24 mouse cellular contexts compared by ENCODE assay signal in the genomic region with DNA sequence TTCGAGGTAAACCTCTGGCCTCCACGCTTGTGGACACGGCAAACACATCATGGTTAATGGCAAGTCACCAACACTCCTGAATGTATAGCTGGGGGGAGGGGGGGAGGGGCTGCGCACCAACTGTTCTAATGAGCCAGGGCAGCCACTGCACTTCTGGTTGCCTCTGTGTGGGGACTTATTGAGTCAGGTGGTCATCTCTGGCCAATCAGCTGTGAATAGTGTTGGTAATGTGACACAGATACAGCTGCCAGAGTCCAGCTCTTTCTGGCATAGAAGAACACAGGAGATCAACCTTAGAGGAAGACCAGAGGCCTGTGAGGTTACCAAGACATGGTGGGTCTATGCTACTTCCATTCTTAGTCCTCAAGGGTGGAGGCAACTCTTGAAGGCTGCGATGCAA. TPM values are rescaled to one million over a fixed set of nuclear protein-coding genes. Genes with fewer than 3 reads are reported as not detected.
DNase-seq lines count a peak whose midpoint lies in the region; ATAC-seq and TF ChIP-seq lines count a peak whose summit lies in the region.
"Had no signal": no experiment of that assay in that cellular context is flagged by ENCODE, and none has a peak within 500 bp of the region (broad histone marks: within the 10 kb centered on the region; RNA-seq: fewer than 3 reads in every experiment).

No protein-coding gene starts in this region.

- no peaks in the 10 kb centered on the region for H3K79me2 ChIP-seq in CH12.LX (replicated peaks; ENCODE audit: control insufficient read depth, extremely low read depth, insufficient read depth, poor library complexity, severe bottlenecking)

- 88% methylated on average over 5 of the region's 5 CpGs for WGBS in forebrain, embryonic 14.5 days
- 86% methylated on average over 5 of the region's 5 CpGs for WGBS in forebrain, embryonic 13.5 days
- 65% methylated on average over 5 of the region's 5 CpGs for WGBS in lung, embryonic 14.5 days
- 66% methylated on average over 5 of the region's 5 CpGs for WGBS in limb, embryonic 13.5 days

- no peak for TF ChIP-seq POLR2A in CH12.LX (IDR thresholded peaks at IDR 0.05; ENCODE audit: low read depth, low read length)

- peaks cover 37% of the 10 kb centered on the region for H3K36me3 ChIP-seq in forebrain, embryonic 14.5 days (ENCODE audit: control insufficient read depth, insufficient read depth, low read length)
- peaks cover 56% of the 10 kb centered on the region for H3K36me3 ChIP-seq in forebrain, embryonic 13.5 days (ENCODE audit: poor library complexity, severe bottlenecking)
- peaks cover 39% of the 10 kb centered on the region for H3K36me3 ChIP-seq in lung, embryonic 14.5 days (ENCODE audit: insufficient read depth)
- peaks cover 24 to 46% of the 10 kb centered on the region in 2 experiments for H3K36me3 ChIP-seq in CH12.LX (replicated peaks in 1 of 2; ENCODE audit: control insufficient read depth in 1 of 2, insufficient read depth in 1 of 2, low read length in 1 of 2)
- peaks cover 40% of the 10 kb centered on the region for H3K36me3 ChIP-seq in limb, embryonic 13.5 days

- TF ChIP-seq RAD21 in CH12.LX (IDR thresholded peaks at IDR 0.05; ENCODE audit: low read depth, low read length) = no peak

- no peaks in the 10 kb centered on the region for H3K4me1 ChIP-seq in forebrain, embryonic 14.5 days (ENCODE audit: control insufficient read depth, insufficient read depth, low read length)
- H3K4me1 ChIP-seq in forebrain, embryonic 13.5 days = no peaks in the 10 kb centered on the region
- no peaks in the 10 kb centered on the region for H3K4me1 ChIP-seq in lung, embryonic 14.5 days (ENCODE audit: insufficient read depth)
- H3K4me1 ChIP-seq in CH12.LX (ENCODE audit: control insufficient read depth in 1 of 2, insufficient read depth in 2 of 2) = peaks cover 6 to 29% of the 10 kb centered on the region in 2 experiments; a peak in 3 of 4 replicates
- peaks cover 11% of the 10 kb centered on the region; the same call in 1 of the 2 replicates for H3K4me1 ChIP-seq in limb, embryonic 13.5 days

- in situ Hi-C loops in CH12.LX (cut with MboI; ENCODE audit: low pct_ligation_motif_present, low pct_unique_long_range_greater_than_20kb, low sequenced_read_pairs) = no loop called here

- no peak overlapping the region for H3K4me2 ChIP-seq in forebrain, embryonic 14.5 days (ENCODE audit: low read length)
- H3K4me2 ChIP-seq in forebrain, embryonic 13.5 days = no peak overlapping the region
- no peak overlapping the region for H3K4me2 ChIP-seq in lung, embryonic 14.5 days
- H3K4me2 ChIP-seq in CH12.LX (ENCODE audit: insufficient read depth, low read depth, poor library complexity, severe bottlenecking) = no peak overlapping the region
- H3K4me2 ChIP-seq in limb, embryonic 13.5 days (replicated peaks) = no peak overlapping the region
- H3K4me2 ChIP-seq: heart, embryonic 15.5 days; hindbrain, embryonic 14.5 days; neural tube, embryonic 15.5 days had no signal

- dilution Hi-C loops in CH12.LX (cut with MboI; ENCODE audit: extremely low pct_ligation_motif_present, extremely low pct_unique_long_range_greater_than_20kb, low sequenced_read_pairs) = no loop called here

- H3K4me3 ChIP-seq in forebrain, embryonic 14.5 days (ENCODE audit: low read depth, low read length) = no peak overlapping the region
- no peak overlapping the region for H3K4me3 ChIP-seq in forebrain, embryonic 13.5 days
- no peak overlapping the region for H3K4me3 ChIP-seq in lung, embryonic 14.5 days (ENCODE audit: low read depth, low read length)
- H3K4me3 ChIP-seq in CH12.LX (replicated peaks in 1 of 3; ENCODE audit: low read depth in 2 of 3, low read length in 2 of 3, poor library complexity in 1 of 3) = no peak overlapping the region
- no peak overlapping the region for H3K4me3 ChIP-seq in limb, embryonic 13.5 days
- H3K4me3 ChIP-seq: gastrocnemius, adult 2 months; heart, embryonic 15.5 days; neural tube, embryonic 15.5 days had no signal

- ATAC-seq in forebrain, embryonic 14.5 days = 0 out of 2 replicates have a peak, but pooled peaks have one; percentile 44
- ATAC-seq in forebrain, embryonic 13.5 days = no peak; the same call in 1 of the 2 replicates
- peak; percentile 58; the same call in 1 of the 2 replicates for ATAC-seq in lung, embryonic 14.5 days (ENCODE audit: insufficient read depth)
- peak; percentile 59; the same call in 1 of the 2 replicates for ATAC-seq in limb, embryonic 13.5 days (ENCODE audit: low FRiP score, low read depth)
- ATAC-seq: activated CD4-positive, CD25-positive, alpha-beta regulatory T cell, adult 4 months had no signal

- H3K27me3 ChIP-seq in forebrain, embryonic 14.5 days (replicated peaks; ENCODE audit: control insufficient read depth, insufficient read depth, low read length) = no peaks in the 10 kb centered on the region
- H3K27me3 ChIP-seq in forebrain, embryonic 13.5 days = no peaks in the 10 kb centered on the region
- no peaks in the 10 kb centered on the region for H3K27me3 ChIP-seq in lung, embryonic 14.5 days (ENCODE audit: insufficient read depth, low read length)
- H3K27me3 ChIP-seq in CH12.LX (replicated peaks) = no peaks in the 10 kb centered on the region
- H3K27me3 ChIP-seq in limb, embryonic 13.5 days = no peaks in the 10 kb centered on the region
- H3K27me3 ChIP-seq: heart, embryonic 15.5 days; neural tube, embryonic 15.5 days had no signal

- TF ChIP-seq CTCF in lung, embryonic 14.5 days (IDR thresholded peaks at IDR 0.05; ENCODE audit: low read depth) = no peak
- no peak for TF ChIP-seq CTCF in CH12.LX (conservative IDR thresholded peaks at IDR 0.05 in 1 of 2, IDR thresholded peaks at IDR 0.05 in 1 of 2; ENCODE audit: low read depth in 2 of 2, low read length in 2 of 2)

- no peaks in the 10 kb centered on the region for H3K9me3 ChIP-seq in forebrain, embryonic 14.5 days (replicated peaks; ENCODE audit: control insufficient read depth, low read length)
- H3K9me3 ChIP-seq in forebrain, embryonic 13.5 days (replicated peaks) = no peaks in the 10 kb centered on the region
- H3K9me3 ChIP-seq in lung, embryonic 14.5 days (ENCODE audit: low read depth, low read length) = no peaks in the 10 kb centered on the region
- peaks cover 12% of the 10 kb centered on the region for H3K9me3 ChIP-seq in CH12.LX (replicated peaks; ENCODE audit: low read length)
- H3K9me3 ChIP-seq in limb, embryonic 13.5 days = no peaks in the 10 kb centered on the region
- H3K9me3 ChIP-seq: heart, embryonic 15.5 days; neural tube, embryonic 15.5 days had no signal

- H3K9ac ChIP-seq in forebrain, embryonic 14.5 days (ENCODE audit: low read length) = no peak overlapping the region
- H3K9ac ChIP-seq in forebrain, embryonic 13.5 days = no peak overlapping the region
- no peak overlapping the region for H3K9ac ChIP-seq in lung, embryonic 14.5 days
- H3K9ac ChIP-seq in CH12.LX (ENCODE audit: insufficient read depth, low read depth) = no peak overlapping the region
- H3K9ac ChIP-seq in limb, embryonic 13.5 days = no peak overlapping the region
- H3K9ac ChIP-seq: heart, embryonic 15.5 days; hindbrain, embryonic 14.5 days; neural tube, embryonic 15.5 days had no signal

- no peak for DNase-seq in forebrain, embryonic 14.5 days (ENCODE audit: low spot score)
- DNase-seq in lung, embryonic 14.5 days = peak; percentile 39
- no peak for DNase-seq in lung, postnatal 36 days
- DNase-seq in CH12.LX (ENCODE audit: extremely low read depth) = no peak
- DNase-seq in right cerebral cortex, postnatal 36 days (ENCODE audit: low spot score in 2 of 2) = no peak
- DNase-seq: adrenal gland, adult 8-10 months; B cell, adult 2 months; cerebellum, adult 18-20 months; cerebellum, postnatal 14 days; gastrocnemius, adult 2 months; heart, postnatal 36 days; kidney, adult 8-10 months; kidney, postnatal 36 days; layer of hippocampus, postnatal 36 days; liver; right cerebral cortex, postnatal 25 days; thymus, postnatal 25 days had no signal

- H3K27ac ChIP-seq in forebrain, embryonic 14.5 days (ENCODE audit: low read depth, low read length) = no peak overlapping the region
- no peak overlapping the region; the same call in 1 of the 2 replicates for H3K27ac ChIP-seq in forebrain, embryonic 13.5 days
- H3K27ac ChIP-seq in lung, embryonic 14.5 days (ENCODE audit: low read depth) = no peak overlapping the region
- H3K27ac ChIP-seq in CH12.LX (ENCODE audit: insufficient read depth, low read depth) = no peak overlapping the region
- no peak overlapping the region for H3K27ac ChIP-seq in limb, embryonic 13.5 days
- H3K27ac ChIP-seq: gastrocnemius, adult 2 months; heart, embryonic 15.5 days; hindbrain, embryonic 14.5 days; macrophage; neural tube, embryonic 15.5 days had no signal

- no peak for TF ChIP-seq EP300 in CH12.LX (IDR thresholded peaks at IDR 0.05; ENCODE audit: low read length)

TF ChIP-seq in CH12.LX, 34 proteins besides CTCF, POLR2A, EP300 and RAD21:
- TF ChIP-seq ELF1 (IDR thresholded peaks at IDR 0.05; ENCODE audit: low read depth, low read length) = no peak
- no peak for TF ChIP-seq NELFE (IDR thresholded peaks at IDR 0.05; ENCODE audit: low read depth, low read length)
- no peak for TF ChIP-seq JUND (conservative IDR thresholded peaks at IDR 0.05; ENCODE audit: low read depth, low read length)
- no peak for TF ChIP-seq BHLHE40 (IDR thresholded peaks at IDR 0.05; ENCODE audit: low read depth, low read length)
- 0 out of 2 replicates have a peak, but pooled peaks have one; percentile 4 for TF ChIP-seq USF2 (conservative IDR thresholded peaks at IDR 0.05; ENCODE audit: low read depth, low read length)

RNA-seq across cellular contexts. Expression of a gene that starts 15.5 kb away (rescaled TPM):
- polyA plus RNA-seq in forebrain, embryonic 14.5 days (2014; fragmentation: Nextera tagmentation; extraction: Ambion mirVana) = 0.27 and 0.38 TPM in 2 replicates
- 0.67 and 0.88 TPM in 2 replicates for polyA plus RNA-seq in forebrain, embryonic 13.5 days (2015; fragmentation: Nextera tagmentation; extraction: Ambion mirVana)
- 0.17 and 0.30 TPM in 2 replicates for polyA plus RNA-seq in lung, embryonic 14.5 days (2014; fragmentation: Nextera tagmentation; extraction: Ambion mirVana)
- total RNA-seq in CH12.LX (2012; rRNA removed) = 0.04 TPM in 2 replicates
- not detected in 2 replicates for total RNA-seq in CH12.LX (2014; rRNA removed)
- 0.07 and 0.11 TPM in 2 replicates for polyA plus RNA-seq in CH12.LX (2012; ENCODE audit: insufficient read length, low read depth)
- 0.09 and 0.15 TPM in 2 replicates for polyA plus RNA-seq in limb, embryonic 13.5 days (2015; fragmentation: Nextera tagmentation; extraction: Ambion mirVana)
- polyA plus RNA-seq: activated CD4-positive, CD25-positive, alpha-beta regulatory T cell, adult 4 months; heart, embryonic 15.5 days; macrophage had no signal

RNA-seq across cellular contexts. Expression of a gene that starts 35.1 kb away (rescaled TPM):
- 26.1 and 31.3 TPM in 2 replicates for polyA plus RNA-seq in forebrain, embryonic 14.5 days (2014; fragmentation: Nextera tagmentation; extraction: Ambion mirVana)
- polyA plus RNA-seq in forebrain, embryonic 13.5 days (2015; fragmentation: Nextera tagmentation; extraction: Ambion mirVana) = 42.3 and 46.9 TPM in 2 replicates
- polyA plus RNA-seq in lung, embryonic 14.5 days (2014; fragmentation: Nextera tagmentation; extraction: Ambion mirVana) = 41.9 and 48.0 TPM in 2 replicates
- total RNA-seq in CH12.LX (2012; rRNA removed) (16.1 and 17.8 TPM in 2 replicates), CH12.LX (2014; rRNA removed) (9.7 and 9.9 TPM in 2 replicates)
- 49.2 and 70.1 TPM in 2 replicates for polyA plus RNA-seq in CH12.LX (2012; ENCODE audit: insufficient read length, low read depth)
- polyA plus RNA-seq in limb, embryonic 13.5 days (2015; fragmentation: Nextera tagmentation; extraction: Ambion mirVana) = 48.9 and 50.3 TPM in 2 replicates
